Mouse (Mus musculus) forebrain, embryonic 10.5 days (tissue): ENCODE measurements around the gene Lrrfip1. TPM values are rescaled to one million over a fixed set of nuclear protein-coding genes. Genes with fewer than 3 reads are reported as not detected.

Source experiments
- DNase-seq: peaks from one replicate; pipeline ENCODE4 v3.0.0-alpha.2; 2017; ENCODE audit warnings: low spot score; ENCODE audit errors: extremely low spot score
- H3K27ac ChIP-seq: fragments of 300-500 bp; sonication (generic); 2 replicates; pipeline ENCODE4 v1.5.1; 2016; ENCODE audit warnings: mild to moderate bottlenecking
- H3K27me3 ChIP-seq: fragments of 300-500 bp; sonication (generic); 2 replicates; pipeline ENCODE4 v1.6.1; 2016; ENCODE audit warnings: mild to moderate bottlenecking; ENCODE audit not compliant: poor library complexity, severe bottlenecking
- H3K36me3 ChIP-seq: fragments of 300-500 bp; sonication (generic); replicated peaks from 2 replicates; pipeline ENCODE4 v1.6.1; 2016; ENCODE audit warnings: mild to moderate bottlenecking, moderate library complexity
- H3K4me1 ChIP-seq: fragments of 300-500 bp; sonication (generic); 2 replicates; pipeline ENCODE4 v1.6.1; 2016
- H3K4me3 ChIP-seq: fragments of 300-500 bp; sonication (generic); 2 replicates; pipeline ENCODE4 v1.5.1; 2016; ENCODE audit warnings: mild to moderate bottlenecking, moderate library complexity
- H3K9me3 ChIP-seq: fragments of 300-500 bp; sonication (generic); 2 replicates; pipeline ENCODE4 v1.6.1; 2016; ENCODE audit warnings: mild to moderate bottlenecking, moderate library complexity
- WGBS: fragments of 180-500 bp; shearing (Covaris S2); methylation state at CpG from one replicate; pipeline ENCODE4 v1.1.7; 2016; 5-methylcytosine and 5-hydroxymethylcytosine counted together
- polyA plus RNA-seq: library from polyadenylated mRNA; unstranded; fragments of >200 nt; fragmentation: Nextera tagmentation; extraction: Ambion mirVana; gene quantifications from 2 replicates; pipeline ENCODE4 v1.2.1, GENCODE M21; 2016

Gene Lrrfip1
- polyA plus RNA-seq, 1 experiment from 2014 or later = 25.1 TPM

DNA sequence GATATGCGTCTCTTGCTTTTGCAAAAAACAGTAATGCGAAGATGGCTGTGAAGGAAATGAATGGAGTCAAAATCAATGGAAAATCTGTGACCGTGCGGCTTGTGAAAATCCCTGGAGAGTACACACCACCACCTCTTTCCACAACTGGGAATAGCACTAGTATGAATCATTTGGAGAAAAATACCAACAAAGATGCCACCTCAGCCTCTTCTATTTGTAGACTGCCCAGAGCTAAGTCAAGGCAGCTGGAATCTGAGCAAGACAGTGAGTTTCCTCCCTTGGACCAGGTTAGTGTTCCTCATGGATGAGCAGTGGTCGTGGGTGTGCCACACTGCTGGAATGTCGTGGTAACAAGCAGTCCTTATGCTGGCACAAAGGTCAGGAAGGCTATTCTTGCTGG lies 168.3 kb downstream of the Lrrfip1 start:
- H3K4me3 ChIP-seq = no peak overlapping the region
- no peak overlapping the region for H3K27ac ChIP-seq
- no peaks in the 10 kb centered on the region for H3K9me3 ChIP-seq
- no peak for DNase-seq
- H3K36me3 ChIP-seq = no peaks in the 10 kb centered on the region
- no peaks in the 10 kb centered on the region for H3K27me3 ChIP-seq
- no peaks in the 10 kb centered on the region for H3K4me1 ChIP-seq
- WGBS = 89% methylated on average over 6 of the region's 6 CpGs

DNA sequence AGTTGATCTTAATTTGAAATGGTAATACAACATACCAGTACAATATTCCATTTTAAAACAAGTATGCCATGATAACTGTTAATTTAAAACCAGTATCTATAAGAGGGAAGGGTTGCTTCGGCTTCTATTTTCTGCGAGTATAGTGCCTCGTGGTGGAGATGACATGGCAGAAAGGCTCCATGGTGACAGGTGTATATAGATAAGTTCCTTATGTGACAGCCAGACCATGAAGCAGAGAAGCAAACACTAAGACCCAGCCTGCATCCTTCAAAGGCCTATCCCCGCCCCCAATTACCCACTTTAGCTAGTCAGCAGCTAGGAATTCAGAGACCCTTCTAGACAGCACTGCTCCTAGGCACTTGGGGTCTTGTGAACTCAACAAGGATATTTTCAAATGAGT lies 170.6 kb downstream of the Lrrfip1 start:
- no peak for DNase-seq
- no peaks in the 10 kb centered on the region for H3K4me1 ChIP-seq
- 89% methylated on average over 4 of the region's 4 CpGs for WGBS
- 0 out of 2 replicates have a peak, but pooled peaks cover 3% of the 10 kb centered on the region for H3K9me3 ChIP-seq
- H3K27me3 ChIP-seq = no peaks in the 10 kb centered on the region
- no peaks in the 10 kb centered on the region for H3K36me3 ChIP-seq
- H3K27ac ChIP-seq = no peak overlapping the region
- no peak overlapping the region for H3K4me3 ChIP-seq

GRCm38 (mm10) chr1:91174796-91175195 lies 176.3 kb downstream of the Lrrfip1 start:
- Histone ChIP-seq H3K27ac (no peak overlapping the region), H3K27me3 (peaks cover 19% of the 10 kb centered on the region), H3K4me1 (peaks cover 8% of the 10 kb centered on the region), H3K36me3 (no peaks in the 10 kb centered on the region), H3K4me3 (no peak overlapping the region), H3K9me3 (0 out of 2 replicates have a peak, but pooled peaks cover 3% of the 10 kb centered on the region)
- 92% methylated on average over 5 of the region's 5 CpGs for WGBS
- DNase-seq = no peak

- DNase-seq = no peak
- Histone ChIP-seq H3K4me3 (no peak overlapping the region), H3K4me1 (peaks cover 19% of the 10 kb centered on the region), H3K9me3 (0 out of 2 replicates have a peak, but pooled peaks cover 3% of the 10 kb centered on the region), H3K27me3 (peaks cover 31% of the 10 kb centered on the region), H3K27ac (no peak overlapping the region), H3K36me3 (no peaks in the 10 kb centered on the region)
- WGBS = 58% methylated on average over 3 of the region's 3 CpGs
These were observed 177.5 kb downstream of the Lrrfip1 start for GRCm38 (mm10) chr1:91176026-91176425.

DNA sequence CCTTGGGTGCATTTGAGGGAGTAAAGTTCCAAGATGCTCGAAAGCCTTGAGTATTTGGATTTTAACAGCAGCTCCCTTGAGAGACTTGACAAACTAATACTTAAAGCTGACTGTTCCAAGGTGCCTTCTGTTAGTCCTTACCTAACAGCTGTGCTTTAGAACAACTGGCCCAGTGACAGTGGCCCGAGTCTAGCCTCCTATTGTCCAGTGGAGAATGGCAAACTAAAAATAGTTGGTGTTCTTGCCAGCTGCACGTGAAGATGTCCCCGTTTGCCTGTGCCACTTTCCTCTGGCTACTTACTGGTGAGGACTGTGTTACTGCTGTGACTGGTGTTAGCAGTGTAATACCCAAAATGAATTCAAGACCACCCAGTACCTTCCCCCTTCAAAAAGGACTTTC lies 178.3 kb downstream of the Lrrfip1 start:
- Histone ChIP-seq H3K4me1 (peaks cover 23% of the 10 kb centered on the region), H3K27me3 (peaks cover 38% of the 10 kb centered on the region), H3K27ac (no peak overlapping the region), H3K36me3 (no peaks in the 10 kb centered on the region), H3K9me3 (0 out of 2 replicates have a peak, but pooled peaks cover 2% of the 10 kb centered on the region), H3K4me3 (no peak overlapping the region)
- WGBS = 84% methylated on average over 4 of the region's 4 CpGs
- no peak for DNase-seq

Other genes with a start within 250 kb of the Lrrfip1 start
- gene Col6a3, start 154.8 kb upstream of the Lrrfip1 start, polyA plus RNA-seq = 1.8 and 2.3 TPM in 2 replicates
- 0.06 and 0.17 TPM in 2 replicates for gene Mlph, start 83.7 kb upstream of the Lrrfip1 start, polyA plus RNA-seq
- gene Prlh, start 45.6 kb upstream of the Lrrfip1 start, polyA plus RNA-seq = not detected in 2 replicates
- gene Rab17, start 29.1 kb upstream of the Lrrfip1 start, polyA plus RNA-seq = 0.10 and 0.22 TPM in 2 replicates
- gene Rbm44, start 146.4 kb downstream of the Lrrfip1 start, polyA plus RNA-seq = 0.26 and 0.67 TPM in 2 replicates
- gene Ramp1, start 181.1 kb downstream of the Lrrfip1 start, polyA plus RNA-seq = 0.06 and 0.10 TPM in 2 replicates